Mouse (Mus musculus) testis, adult 2 months (tissue): ENCODE measurements around the gene Rcan2.

Experiments used
- CTCF ChIP-seq: fragments of 200-500 bp; IDR thresholded peaks from 2 replicates; pipeline ENCODE4 v1.5.1; 2012; ENCODE audit warnings: low read depth, mild to moderate bottlenecking, inconsistent platforms, low read length, moderate library complexity; ENCODE audit not compliant: control insufficient read depth, insufficient read depth, insufficient replicate concordance
- POLR2A ChIP-seq: fragments of 200-500 bp; IDR thresholded peaks from 2 replicates; pipeline ENCODE4 v1.6.1; 2012; ENCODE audit warnings: low read depth, mild to moderate bottlenecking, inconsistent platforms, low read length, moderate library complexity; ENCODE audit not compliant: control insufficient read depth

DNA sequence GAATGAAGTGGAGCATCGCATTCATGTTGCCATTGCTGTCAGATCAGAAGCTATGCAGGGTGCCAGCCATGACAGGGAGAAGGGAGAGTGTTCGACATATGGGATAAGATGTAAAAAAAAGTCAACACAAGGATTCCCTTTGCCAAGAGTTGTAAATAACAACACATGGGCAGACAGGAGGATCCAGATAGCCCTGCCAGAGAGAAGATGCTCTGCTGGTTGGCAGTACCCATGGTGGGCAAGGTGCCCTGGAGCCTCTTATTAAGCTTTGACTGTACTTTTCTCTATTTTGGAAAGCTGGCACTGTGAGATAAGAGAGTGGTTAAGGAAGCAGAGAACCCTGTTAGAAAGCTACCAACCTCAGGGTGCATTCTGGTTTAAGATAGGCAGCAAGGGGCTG is 19.8 kb downstream of the Rcan2 start:
- TF ChIP-seq CTCF (no peak), POLR2A (no peak)
